Mouse (Mus musculus) lung, postnatal 25 days (tissue): ENCODE measurements around the gene Cdk6.
"Not testable (repeated sequence)": the region's sequence is repeated elsewhere in the genome, so short reads cannot be mapped to it uniquely, and the experiment has no call there.

ENCODE experiments used
- DNase-seq: peaks from one replicate; pipeline ENCODE4 v3.0.0; 2022; ENCODE audit warnings: low spot score

Cdk6 gene

DNA sequence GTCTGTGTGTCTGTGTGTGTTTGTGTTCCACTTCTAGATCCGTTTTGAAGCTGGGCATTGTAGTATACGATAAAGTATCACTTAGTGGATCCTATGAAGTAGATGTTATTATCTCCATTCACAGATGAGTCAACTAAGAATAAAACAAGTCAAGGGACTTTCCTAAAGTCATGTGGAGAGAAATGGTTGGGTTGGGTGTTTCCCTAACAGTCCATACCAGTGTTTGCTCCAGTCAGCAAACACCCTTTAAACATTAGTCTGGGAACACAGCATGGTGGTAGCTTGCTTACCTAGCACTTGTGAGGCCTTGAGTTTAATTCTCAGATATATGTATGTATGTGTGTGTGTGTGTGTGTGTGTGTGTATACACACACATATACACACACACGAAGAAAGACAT, 168.2 kb downstream of the Cdk6 start:
- no peak for DNase-seq

DNA sequence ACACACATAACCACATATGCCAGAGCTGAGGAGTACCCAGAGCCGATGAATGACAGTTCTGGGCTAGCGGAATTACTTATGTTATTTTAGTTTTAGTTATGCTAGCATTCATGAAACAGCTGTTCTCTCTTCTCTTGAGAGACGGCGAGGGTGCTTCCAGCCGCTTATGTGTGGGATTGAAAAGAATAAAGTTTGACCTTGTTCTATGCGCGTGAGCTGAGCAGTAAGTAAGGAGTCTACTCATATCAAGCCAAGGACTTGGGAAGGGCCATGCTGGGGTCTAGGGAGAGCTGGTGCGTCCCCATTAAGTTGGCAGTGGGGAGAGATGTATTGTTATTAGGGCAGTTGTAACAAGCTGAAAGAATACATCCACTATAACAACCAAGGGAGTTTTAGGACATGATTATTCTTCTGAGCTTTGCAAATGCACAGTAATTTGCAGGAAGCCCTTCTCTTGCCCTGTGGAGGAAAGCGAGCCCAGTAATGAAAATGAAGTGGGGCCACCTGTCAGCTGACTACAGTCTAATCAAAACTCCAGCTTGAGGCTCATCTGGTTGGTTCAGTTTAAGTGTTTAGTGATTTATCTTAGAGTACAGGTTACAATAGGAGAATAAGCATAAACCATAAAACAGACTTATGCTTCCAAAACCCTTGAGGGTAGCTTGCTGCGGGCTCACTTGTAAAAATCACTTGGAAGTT, 170.0 kb downstream of the Cdk6 start:
- DNase-seq, result no peak

GRCm38 (mm10) chr5:3512584-3512983, 171.3 kb downstream of the Cdk6 start:
- no peak for DNase-seq

DNA sequence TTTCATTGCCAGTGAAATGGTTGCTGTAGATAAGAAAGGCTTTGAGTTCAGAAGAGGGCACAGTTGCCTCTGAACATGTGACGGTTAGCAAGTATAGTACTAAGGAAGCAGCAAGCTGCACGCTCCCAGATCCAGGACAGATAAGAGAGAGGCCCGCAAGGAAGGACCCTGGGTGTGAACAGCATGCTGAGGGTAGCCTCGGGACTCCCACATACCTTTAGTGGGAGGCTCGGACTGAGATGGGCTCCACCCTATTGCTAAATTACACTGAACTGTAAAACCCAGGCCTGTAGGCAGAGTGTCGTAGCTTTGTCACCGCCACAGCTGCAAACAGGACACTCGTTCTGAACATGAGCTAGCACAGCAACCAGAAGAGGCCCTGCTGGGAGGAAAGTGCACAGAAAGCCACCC, 173.6 kb downstream of the Cdk6 start:
- no peak for DNase-seq

DNA sequence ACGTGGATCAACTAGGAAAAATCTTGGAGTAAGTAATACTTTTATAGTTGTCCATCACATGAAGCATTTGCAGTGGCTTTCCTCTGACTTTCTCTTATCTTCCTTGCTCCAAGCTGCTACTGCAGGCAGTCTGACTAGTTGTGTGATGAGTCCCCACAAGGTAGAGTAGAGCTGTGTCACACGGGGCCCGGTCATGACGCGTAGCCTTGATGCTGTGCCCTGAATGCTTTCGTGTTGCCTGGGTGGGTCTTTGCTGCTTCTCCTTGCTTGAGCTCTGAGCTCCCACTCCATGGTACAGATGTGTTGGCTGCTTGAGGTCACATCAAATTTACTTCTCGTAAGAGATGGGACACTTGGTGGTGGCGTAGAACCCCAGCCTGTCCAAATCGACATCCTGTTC, 174.2 kb downstream of the Cdk6 start:
- no peak for DNase-seq

DNA sequence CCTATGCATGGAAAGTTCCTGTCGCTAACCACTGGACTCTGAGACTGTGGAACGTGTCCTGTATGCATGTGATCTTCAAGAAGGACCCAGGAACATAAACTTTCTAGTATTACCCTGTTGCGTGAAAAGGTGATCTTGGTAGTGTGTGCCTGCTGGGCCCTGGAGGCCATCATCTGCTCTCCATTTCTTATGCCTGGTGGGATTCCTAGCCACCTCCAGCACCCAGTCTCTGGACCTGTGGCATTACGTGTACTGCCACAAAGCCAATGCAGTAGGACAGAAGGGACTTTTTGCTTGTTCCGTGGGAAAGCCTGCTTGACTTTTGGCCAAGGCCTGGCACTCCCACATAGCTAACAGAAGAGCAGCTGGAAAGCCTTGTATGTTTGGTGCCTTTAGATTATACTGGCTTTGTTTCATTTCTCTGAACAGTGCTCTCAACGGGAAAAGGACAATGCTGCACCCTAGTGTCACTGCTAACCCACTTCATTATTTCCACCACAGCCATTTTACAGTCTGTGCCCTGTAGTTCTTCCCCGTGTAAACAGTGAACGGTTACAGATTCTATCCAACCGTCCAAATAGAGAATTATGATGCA, 175.3 kb downstream of the Cdk6 start:
- peak; percentile 66 for DNase-seq

GRCm38 (mm10) chr5:3520493-3521359, 179.4 kb downstream of the Cdk6 start:
- DNase-seq, result no peak

- DNase-seq, result no peak
Observed at GRCm38 (mm10) chr5:3521741-3522140, 180.5 kb downstream of the Cdk6 start.

- DNase-seq, result no peak
Observed at GRCm38 (mm10) chr5:3522826-3523225, 181.5 kb downstream of the Cdk6 start.

DNA sequence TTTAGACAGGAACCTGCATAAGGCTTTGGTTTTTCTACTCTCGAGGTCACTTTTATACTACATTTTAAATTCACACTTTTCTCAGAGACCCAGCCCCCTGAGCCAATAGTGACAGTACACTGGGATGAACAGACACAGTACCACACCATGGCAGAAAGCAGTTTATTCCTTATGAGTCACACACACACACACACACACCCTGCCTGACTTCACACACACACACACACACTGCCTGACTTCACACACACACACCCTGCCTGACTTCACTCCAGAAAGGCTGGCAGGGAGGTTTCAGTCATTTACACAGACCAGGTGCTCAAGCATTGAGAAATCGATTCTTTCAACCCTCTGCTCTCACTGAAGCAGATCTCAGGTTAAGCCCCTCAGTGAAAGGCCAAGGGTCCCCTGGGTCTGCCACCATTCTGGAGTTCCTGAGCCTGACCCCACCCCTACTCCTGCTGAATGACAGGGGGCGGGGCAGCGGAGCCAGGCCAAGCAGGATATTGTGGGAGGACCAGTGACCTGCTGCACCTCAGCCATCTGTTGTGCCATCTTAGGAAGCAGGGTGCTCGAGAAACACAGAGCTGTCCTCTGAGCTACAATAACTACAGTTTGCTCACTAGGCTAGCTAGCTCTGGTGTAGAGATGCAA, 185.9 kb downstream of the Cdk6 start:
- DNase-seq, result no peak

GRCm38 (mm10) chr5:3529585-3530189, 188.4 kb downstream of the Cdk6 start:
- DNase-seq, result no peak

DNA sequence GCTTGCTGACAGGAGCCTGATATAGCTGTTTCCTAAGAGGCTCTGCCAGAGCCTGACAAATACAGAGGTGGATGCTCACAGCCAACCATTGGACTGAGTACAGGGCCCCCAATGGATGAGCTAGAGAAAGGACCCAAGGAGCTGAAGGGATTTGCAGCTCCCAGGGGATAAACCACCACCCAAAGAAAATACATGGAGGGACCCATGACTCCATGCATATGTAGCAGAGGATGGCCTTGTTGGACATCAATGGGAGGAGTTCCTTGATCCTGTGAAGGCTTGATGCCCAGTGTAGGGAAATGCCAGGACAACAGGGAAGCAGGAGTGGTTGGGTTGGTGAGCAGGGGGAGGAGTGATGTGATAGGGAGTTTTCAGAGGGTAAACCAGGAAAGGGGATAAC, 190.8 kb downstream of the Cdk6 start:
- DNase-seq, result not testable (repeated sequence)

DNA sequence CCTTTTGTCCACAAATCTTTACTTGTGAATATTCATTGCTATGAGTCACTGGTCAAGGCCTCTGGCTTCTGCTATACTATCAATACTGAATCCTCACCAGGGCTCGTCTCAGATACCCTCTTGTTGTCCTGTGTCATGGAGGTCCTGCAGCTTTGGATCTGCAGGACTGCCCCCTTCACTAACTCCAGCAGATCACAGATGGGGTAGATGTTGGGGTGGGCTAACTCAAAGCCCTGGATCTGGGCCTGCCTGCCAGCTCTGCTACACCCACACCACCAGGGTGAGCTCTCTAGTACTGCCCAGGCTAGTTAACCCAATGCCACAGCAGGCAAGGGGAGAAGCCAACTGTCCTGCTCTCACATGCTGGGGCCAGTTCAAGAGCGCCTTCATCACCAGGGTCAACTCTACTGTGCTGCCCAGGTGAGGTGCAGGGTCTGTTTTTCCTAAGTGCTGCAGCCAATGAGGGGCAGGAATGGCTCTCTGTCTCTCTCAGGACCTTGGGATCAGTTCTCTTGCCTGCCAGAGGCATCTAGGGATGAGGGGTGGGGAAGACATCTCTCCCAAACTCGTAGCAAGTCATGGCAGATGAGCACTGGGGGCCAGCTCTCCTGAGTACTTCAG, 195.4 kb downstream of the Cdk6 start:
- DNase-seq, result no peak

- no peak for DNase-seq
Observed at GRCm38 (mm10) chr5:3538505-3539472, 197.5 kb downstream of the Cdk6 start.

DNA sequence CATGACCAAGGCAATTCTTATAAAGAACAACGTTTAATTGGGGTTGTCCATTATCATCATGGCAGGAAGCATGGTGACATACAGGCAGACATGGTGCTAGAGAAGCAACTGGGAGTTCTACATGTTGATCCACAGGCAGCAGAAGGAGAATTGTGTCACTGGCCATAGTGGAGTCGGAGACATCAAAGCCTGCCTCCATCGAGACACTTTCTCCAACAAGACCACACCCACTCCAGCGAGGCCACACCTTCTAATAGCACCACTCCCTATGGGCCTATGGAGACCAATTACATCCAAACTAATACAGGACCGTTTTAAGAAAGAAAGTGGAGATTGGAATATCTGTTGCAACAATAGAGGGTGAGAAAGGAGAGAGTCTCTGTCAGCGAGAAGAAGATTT, 200.6 kb downstream of the Cdk6 start:
- DNase-seq, result no peak

DNA sequence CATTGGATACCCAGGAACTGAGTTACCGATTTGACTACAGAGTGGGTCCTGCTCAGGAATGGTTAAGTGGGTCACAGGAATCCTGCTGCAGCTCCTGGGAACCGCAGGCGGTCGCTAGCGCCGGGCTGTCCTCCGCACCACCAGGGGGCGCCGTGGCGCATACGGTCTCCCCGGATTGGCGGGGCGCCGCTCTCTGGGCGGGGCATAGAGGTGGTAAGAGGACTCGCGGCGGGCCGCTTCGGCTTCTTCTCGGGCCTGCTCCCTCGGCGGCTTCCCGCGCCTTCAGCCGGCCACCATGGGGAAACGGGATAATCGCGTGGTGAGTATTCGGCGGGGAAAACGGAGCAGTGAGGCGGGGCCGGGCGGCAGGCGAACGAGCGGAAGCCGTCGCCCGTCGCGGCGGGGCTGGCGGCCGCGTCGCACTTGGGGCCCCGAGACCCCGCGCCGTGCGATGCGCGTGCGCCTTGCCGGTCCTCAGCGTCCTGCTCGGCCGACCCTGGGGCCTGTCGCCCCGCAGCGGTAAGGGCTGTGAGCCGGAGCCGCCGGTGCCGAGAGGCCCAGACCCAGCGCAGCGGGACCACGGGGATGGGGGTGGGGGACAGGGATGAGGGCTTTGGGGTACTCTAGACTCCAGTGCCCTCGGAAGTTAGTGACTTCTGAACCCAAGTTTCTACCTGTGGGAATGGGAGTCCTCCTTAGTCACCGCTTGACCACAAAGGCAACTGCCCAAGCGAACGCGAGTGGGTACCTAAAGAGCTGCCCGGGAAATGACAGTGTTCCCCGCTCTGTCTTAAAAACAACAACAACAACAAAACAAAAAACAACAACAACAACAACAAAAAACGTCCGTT, 202.6 kb downstream of the Cdk6 start, which contains the start of gene Fam133b:
TSS of gene Fam133b (plus strand) at position 205 of the 851 bp plus-strand sequence.
- DNase-seq, result peak; percentile 93

GRCm38 (mm10) chr5:3544480-3544769, 203.1 kb downstream of the Cdk6 start:
- no peak for DNase-seq

GRCm38 (mm10) chr5:3546226-3546625, 204.9 kb downstream of the Cdk6 start:
- DNase-seq, result no peak

DNA sequence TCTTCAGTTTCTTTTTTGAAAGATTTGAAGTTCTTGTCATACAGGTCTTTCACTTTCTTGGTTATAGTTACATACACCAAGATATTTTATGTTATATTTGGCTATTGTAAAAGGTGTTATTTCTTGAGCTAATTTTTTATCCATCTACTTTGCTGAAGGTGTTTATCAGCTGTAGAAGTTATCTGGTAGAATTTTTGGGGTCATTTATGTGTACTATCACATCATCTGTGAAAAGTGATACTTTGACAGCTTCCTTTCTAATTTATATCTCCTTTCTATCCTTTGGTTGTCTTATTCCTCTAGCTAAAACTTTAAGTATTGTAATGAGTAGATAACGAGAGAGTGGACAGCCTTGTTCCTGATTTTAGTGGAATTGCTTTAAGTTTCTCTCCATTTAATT, 210.2 kb downstream of the Cdk6 start:
- DNase-seq, result no peak

GRCm38 (mm10) chr5:3554198-3554597, 212.9 kb downstream of the Cdk6 start:
- no peak for DNase-seq
